Mouse (Mus musculus) erythroblast, embryonic 14.5 days (primary cell): ENCODE data around the gene Polr2f.

Experiments used
- GATA1 ChIP-seq: IDR thresholded peaks from 2 replicates; pipeline ENCODE4 v1.6.1; 2012; ENCODE audit warnings: low read length, inconsistent platforms, mixed read lengths
- TAL1 ChIP-seq: IDR thresholded peaks from 3 replicates; pipeline ENCODE4 v1.6.1; 2012; ENCODE audit warnings: low read length, inconsistent platforms, mixed read lengths

DNA sequence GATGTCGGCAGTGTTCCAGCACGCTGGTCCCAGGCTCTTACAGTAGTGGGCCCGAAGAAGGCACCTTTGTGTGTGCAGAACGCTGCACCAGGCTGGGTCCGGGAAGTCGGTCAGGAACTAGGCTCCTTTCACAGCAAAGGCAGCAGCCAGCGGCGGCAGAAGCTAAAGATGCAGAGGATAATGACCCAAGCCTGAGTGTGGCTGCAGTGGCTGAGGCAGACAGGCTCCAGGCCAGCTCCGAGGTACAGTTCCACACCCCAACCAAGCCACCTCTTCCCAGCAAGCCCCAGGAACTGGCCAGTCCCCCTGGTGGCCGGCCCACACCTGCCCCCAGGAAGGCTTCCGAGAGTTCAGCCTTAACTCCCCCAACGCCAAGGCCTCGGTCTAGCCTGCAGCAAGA is 18.3 kb upstream of the Polr2f start:
- TF ChIP-seq GATA1 (no peak), TAL1 (no peak)
